Mouse (Mus musculus) intestine, embryonic 14.5 days (tissue): Measurements from ENCODE around the gene Xrcc3. TPM values are rescaled to one million over a fixed set of nuclear protein-coding genes. Genes with fewer than 3 reads are reported as not detected.

Experiments used
- ATAC-seq: fragments of 200-750 bp; cut with Nextera tagmentation; replicated peaks from 2 replicates; pipeline ENCODE4 v1.8.0; 2017; ENCODE audit warnings: low read depth, moderate number of reproducible peaks, moderate TSS enrichment, moderate library complexity; ENCODE audit not compliant: low FRiP score, low TSS enrichment
- DNase-seq: peaks from one replicate; pipeline ENCODE4 v3.0.0-alpha.2; 2018; ENCODE audit warnings: low spot score
- H3K27ac ChIP-seq: fragments of 300-500 bp; sonication (generic); 2 replicates; pipeline ENCODE4 v1.5.1; 2014; ENCODE audit warnings: low read depth, mild to moderate bottlenecking, control low read depth
- H3K27me3 ChIP-seq: fragments of 300-500 bp; sonication (generic); replicated peaks from 2 replicates; pipeline ENCODE4 v1.6.1; 2014; ENCODE audit warnings: low read length, control low read depth; ENCODE audit not compliant: control insufficient read depth, insufficient read depth
- H3K36me3 ChIP-seq: fragments of 300-500 bp; sonication (generic); 2 replicates; pipeline ENCODE4 v1.6.1; 2014; ENCODE audit warnings: low read length, control low read depth; ENCODE audit not compliant: control insufficient read depth, insufficient read depth
- H3K4me1 ChIP-seq: fragments of 300-500 bp; sonication (generic); replicated peaks from 2 replicates; pipeline ENCODE4 v1.6.1; 2014; ENCODE audit warnings: low read length, control low read depth, mixed read lengths; ENCODE audit not compliant: control insufficient read depth, insufficient read depth
- H3K4me2 ChIP-seq: fragments of 300-500 bp; sonication (generic); 2 replicates; pipeline ENCODE4 v1.6.1; 2014; ENCODE audit warnings: low read length
- H3K4me3 ChIP-seq: fragments of 300-500 bp; sonication (generic); 2 replicates; pipeline ENCODE4 v1.5.1; 2014; ENCODE audit warnings: low read depth, low read length, control low read depth, mixed read lengths
- H3K9ac ChIP-seq: fragments of 300-500 bp; sonication (generic); 2 replicates; pipeline ENCODE4 v1.6.1; 2014; ENCODE audit warnings: mild to moderate bottlenecking, low read length
- H3K9me3 ChIP-seq: fragments of 300-500 bp; sonication (generic); 2 replicates; pipeline ENCODE4 v1.6.1; 2016; ENCODE audit warnings: low read length, control low read depth; ENCODE audit not compliant: control insufficient read depth
- WGBS: fragments of 180-500 bp; shearing (Covaris S2); extraction: QIAGEN DNeasy Blood & Tissue Kit; methylation state at CpG from one replicate; pipeline ENCODE4 v1.1.7; 2014; 5-methylcytosine and 5-hydroxymethylcytosine counted together
- polyA plus RNA-seq: library from polyadenylated mRNA; unstranded; fragments of >200 nt; fragmentation: Nextera tagmentation; extraction: Ambion mirVana; gene quantifications from 2 replicates; pipeline ENCODE4 v1.2.1, GENCODE M21; 2014

Gene Xrcc3
- polyA plus RNA-seq, 1 experiment from 2014 or later, result 14.6 TPM

- Histone ChIP-seq H3K36me3 (no peaks in the 10 kb centered on the region), H3K27me3 (no peaks in the 10 kb centered on the region), H3K9ac (no peak overlapping the region), H3K4me3 (no peak overlapping the region), H3K4me2 (no peak overlapping the region), H3K9me3 (no peaks in the 10 kb centered on the region), H3K4me1 (peaks cover 19% of the 10 kb centered on the region), H3K27ac (no peak overlapping the region)
- no peak for DNase-seq
- no peak for ATAC-seq
- WGBS, result 52% methylated on average over 4 of the region's 4 CpGs
These were observed 57.5 kb downstream of the Xrcc3 start for GRCm38 (mm10) chr12:111756082-111756697.

- 56% methylated on average over 2 of the region's 2 CpGs for WGBS
- no peaks in the 10 kb centered on the region for H3K27me3 ChIP-seq
- no peak overlapping the region for H3K4me2 ChIP-seq
- DNase-seq (no peak), ATAC-seq (no peak)
- no peak overlapping the region for H3K27ac ChIP-seq
- no peaks in the 10 kb centered on the region for H3K36me3 ChIP-seq
- no peaks in the 10 kb centered on the region for H3K9me3 ChIP-seq
- peaks cover 10% of the 10 kb centered on the region for H3K4me1 ChIP-seq
- no peak overlapping the region for H3K4me3 ChIP-seq
- no peak overlapping the region for H3K9ac ChIP-seq
These were observed 58.4 kb downstream of the Xrcc3 start for GRCm38 (mm10) chr12:111755231-111755630.

GRCm38 (mm10) chr12:111754710-111755109, 59.0 kb downstream of the Xrcc3 start:
- Histone ChIP-seq H3K27me3 (no peaks in the 10 kb centered on the region), H3K9ac (no peak overlapping the region), H3K27ac (no peak overlapping the region), H3K36me3 (no peaks in the 10 kb centered on the region), H3K4me3 (no peak overlapping the region), H3K4me1 (peaks cover 5% of the 10 kb centered on the region), H3K9me3 (no peaks in the 10 kb centered on the region), H3K4me2 (no peak overlapping the region)
- DNase-seq (no peak), ATAC-seq (no peak)

- no peak overlapping the region for H3K4me2 ChIP-seq
- 66% methylated on average over 9 of the region's 9 CpGs for WGBS
- no peak overlapping the region for H3K27ac ChIP-seq
These were observed 60.3 kb downstream of the Xrcc3 start for GRCm38 (mm10) chr12:111753347-111753746.

More at GRCm38 (mm10) chr12:111753347-111753746, 60.3 kb downstream of the Xrcc3 start:
- no peak overlapping the region for H3K4me3 ChIP-seq
- H3K27me3 ChIP-seq, result no peaks in the 10 kb centered on the region
- no peak overlapping the region for H3K9ac ChIP-seq
- ATAC-seq, result no peak
- no peaks in the 10 kb centered on the region for H3K9me3 ChIP-seq
- no peaks in the 10 kb centered on the region for H3K36me3 ChIP-seq
- peaks cover 4% of the 10 kb centered on the region; the same call in 1 of the 2 replicates for H3K4me1 ChIP-seq
- DNase-seq, result no peak

Other genes starting within 250 kb of the Xrcc3 start
- 49.4 and 49.6 TPM in 2 replicates for gene Mark3, start 239.3 kb downstream of the Xrcc3 start, polyA plus RNA-seq
- gene Ckb, start 141.5 kb downstream of the Xrcc3 start, polyA plus RNA-seq, result 787 and 806 TPM in 2 replicates
- gene Trmt61a, start 135.8 kb downstream of the Xrcc3 start, polyA plus RNA-seq, result 9.9 and 13.1 TPM in 2 replicates
- 52.4 and 54.6 TPM in 2 replicates for gene Bag5, start 100.6 kb downstream of the Xrcc3 start, polyA plus RNA-seq
- gene Apopt1, start 100.6 kb downstream of the Xrcc3 start, polyA plus RNA-seq, result 57.1 and 58.2 TPM in 2 replicates
- gene Klc1, start 55.0 kb downstream of the Xrcc3 start, polyA plus RNA-seq, result 109 and 121 TPM in 2 replicates
- 160 and 164 TPM in 2 replicates for gene Zfyve21, start 297 bp upstream of the Xrcc3 start, polyA plus RNA-seq
- gene Ppp1r13b, start 94.2 kb upstream of the Xrcc3 start, polyA plus RNA-seq, result 22.3 and 29.1 TPM in 2 replicates
- 845 and 1,000 TPM in 2 replicates for gene Atp5mpl, start 153.1 kb upstream of the Xrcc3 start, polyA plus RNA-seq
- gene Tdrd9, start 157.7 kb upstream of the Xrcc3 start, polyA plus RNA-seq, result 0.28 and 0.73 TPM in 2 replicates
- not detected in 2 replicates for gene Rd3l, start 167.4 kb upstream of the Xrcc3 start, polyA plus RNA-seq